Mouse (Mus musculus) B cell, adult 2 months (primary cell): ENCODE data around the gene Nr2c1.
A peak's percentile ranks its signal among the peaks of the same experiment; 100 is the strongest.

ENCODE experiments used
- DNase-seq, 2 experiments: peaks; one replicate each; pipeline ENCODE4 v3.0.0; 2022

Gene Nr2c1

DNA sequence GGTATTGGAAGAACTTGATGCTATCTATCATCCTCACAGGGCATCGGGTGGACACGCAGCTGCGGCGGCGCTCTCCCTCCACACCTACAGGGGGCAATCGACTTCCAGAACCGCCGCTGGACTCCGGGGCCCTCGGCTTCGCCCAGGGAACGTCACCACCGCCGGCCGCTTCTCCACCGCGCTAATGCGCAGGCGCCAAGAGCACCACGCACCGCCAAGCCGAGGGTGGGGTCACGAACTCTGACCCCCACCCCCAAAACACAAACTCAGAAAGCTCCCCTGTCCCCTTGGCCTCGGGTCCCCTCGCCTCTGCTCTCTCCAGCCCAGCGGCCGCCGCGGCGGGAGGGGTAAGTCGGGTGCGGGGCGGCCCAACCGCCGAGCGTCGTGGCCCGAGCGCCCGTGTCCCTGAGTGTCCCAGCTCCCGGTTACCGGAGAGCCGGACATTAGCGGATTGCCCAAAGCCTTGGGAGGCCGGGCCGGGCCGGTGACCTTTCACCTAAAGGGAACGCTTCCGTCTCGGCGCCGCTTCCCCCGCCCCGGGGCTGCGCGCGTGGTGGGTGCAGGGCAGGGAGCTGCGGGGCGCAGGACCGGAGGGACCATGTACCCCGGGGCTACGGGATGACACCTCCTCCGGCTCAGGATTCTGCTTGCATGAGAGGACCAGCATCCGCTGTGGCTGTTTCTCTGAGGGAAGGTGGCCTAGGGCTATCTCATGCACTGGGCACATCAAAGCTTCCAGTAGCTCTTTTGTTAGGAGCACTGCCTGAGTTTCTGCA is at the start of gene Nr2c1:
Gene Nr2c1, plus strand, starts transcription at position 268 of the 776 bp plus-strand sequence.
- DNase-seq, result peak; percentile 76 to 77

DNA sequence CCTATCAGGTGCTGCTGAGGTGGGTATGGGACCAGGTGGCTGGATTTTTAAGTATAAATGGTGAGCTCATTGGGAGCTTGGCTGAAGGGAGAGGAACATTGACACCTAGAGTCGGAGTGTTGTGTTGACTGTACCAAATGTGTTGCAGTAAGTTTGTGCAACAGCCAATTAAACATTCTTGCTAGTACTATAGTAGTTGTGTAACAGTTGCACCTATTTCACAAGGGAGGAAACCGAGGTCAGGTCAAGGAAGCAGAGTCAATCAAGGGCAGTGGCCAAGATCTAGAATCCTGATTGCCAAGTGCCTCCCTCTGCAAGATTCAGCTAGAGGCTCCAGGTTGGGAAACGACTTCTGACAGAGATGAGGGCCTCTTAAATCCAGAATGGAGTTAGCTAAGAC is 49.7 kb upstream of the Nr2c1 start:
- no peak for DNase-seq

DNA sequence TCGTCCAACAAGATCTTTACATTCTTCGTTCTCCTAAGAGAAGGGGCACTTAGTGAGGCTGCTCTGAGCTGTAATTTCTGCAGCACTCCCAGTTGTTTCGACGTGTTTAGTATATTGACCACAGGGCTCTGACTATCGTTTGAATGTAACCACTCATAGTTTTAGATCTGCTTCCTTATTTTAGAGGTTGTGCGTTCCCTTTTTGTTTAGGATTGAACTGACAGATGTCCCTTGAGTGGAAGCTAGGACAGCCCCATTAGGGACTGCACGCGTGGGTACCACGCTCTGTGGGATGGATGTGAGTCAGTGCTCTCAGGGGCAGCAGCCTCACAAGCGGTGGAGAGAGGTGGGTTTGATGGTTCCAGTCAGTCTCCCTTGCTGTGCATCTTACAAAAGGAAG is 42.3 kb upstream of the Nr2c1 start:
- DNase-seq, result no peak

DNA sequence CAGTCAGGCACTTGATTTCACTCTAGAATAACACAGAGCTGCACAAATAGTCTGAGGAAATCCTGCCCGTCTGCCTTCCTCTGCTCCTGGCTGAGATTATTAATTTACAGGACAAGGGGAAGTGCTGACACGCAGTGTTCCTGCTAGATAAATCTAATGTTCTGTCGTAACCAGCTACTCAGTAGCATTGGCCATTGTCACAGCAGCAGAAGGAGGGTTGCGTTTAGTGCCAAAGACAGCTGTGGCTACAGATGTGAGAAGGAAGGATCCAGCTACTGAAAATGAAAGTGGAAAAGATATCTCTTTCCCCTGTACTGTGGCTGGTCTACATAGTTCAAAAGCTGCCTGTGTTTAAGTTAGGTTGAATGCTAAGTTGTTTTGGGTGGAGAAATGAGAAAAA is 40.7 kb upstream of the Nr2c1 start:
- DNase-seq, result no peak

DNA sequence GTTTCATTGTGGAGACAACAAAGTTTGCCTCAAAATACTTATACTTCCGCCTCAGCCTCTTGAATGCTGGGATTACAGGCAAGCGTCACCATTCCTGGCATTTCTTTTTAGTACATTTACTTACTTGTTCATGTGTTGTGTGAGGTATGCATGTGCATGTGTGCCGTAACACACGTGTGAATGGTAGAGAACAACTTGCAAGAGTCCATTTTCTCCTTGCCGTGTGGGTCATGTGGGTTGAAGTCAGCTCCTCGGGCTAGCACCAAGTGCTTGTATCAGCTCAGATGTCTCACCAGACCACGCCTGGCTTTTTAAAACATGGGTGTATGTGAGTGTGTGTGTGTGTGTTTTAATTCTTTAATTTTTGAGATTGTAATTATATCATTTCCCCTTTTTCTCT is 40.2 kb upstream of the Nr2c1 start:
- no peak for DNase-seq

DNA sequence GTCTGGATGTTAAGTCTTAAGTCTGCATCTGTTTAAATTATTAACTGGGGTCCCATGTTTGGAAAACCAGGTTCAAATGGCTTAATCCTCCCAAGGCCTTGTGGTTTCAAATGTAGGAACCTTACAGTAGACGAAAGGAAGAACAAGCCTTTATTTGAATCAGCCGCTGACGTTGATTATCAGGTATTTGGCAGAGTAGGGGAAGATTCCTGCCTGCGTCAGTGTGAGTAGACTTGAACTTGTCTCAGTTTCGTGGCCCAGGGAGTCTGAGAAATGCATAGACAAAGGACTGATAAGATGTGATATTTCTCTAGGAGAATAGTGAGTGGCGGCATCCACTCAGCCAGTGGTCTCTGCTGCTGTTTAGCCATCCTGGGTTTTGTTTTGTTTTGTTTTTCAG is 39.0 kb upstream of the Nr2c1 start:
- DNase-seq, result no peak

DNA sequence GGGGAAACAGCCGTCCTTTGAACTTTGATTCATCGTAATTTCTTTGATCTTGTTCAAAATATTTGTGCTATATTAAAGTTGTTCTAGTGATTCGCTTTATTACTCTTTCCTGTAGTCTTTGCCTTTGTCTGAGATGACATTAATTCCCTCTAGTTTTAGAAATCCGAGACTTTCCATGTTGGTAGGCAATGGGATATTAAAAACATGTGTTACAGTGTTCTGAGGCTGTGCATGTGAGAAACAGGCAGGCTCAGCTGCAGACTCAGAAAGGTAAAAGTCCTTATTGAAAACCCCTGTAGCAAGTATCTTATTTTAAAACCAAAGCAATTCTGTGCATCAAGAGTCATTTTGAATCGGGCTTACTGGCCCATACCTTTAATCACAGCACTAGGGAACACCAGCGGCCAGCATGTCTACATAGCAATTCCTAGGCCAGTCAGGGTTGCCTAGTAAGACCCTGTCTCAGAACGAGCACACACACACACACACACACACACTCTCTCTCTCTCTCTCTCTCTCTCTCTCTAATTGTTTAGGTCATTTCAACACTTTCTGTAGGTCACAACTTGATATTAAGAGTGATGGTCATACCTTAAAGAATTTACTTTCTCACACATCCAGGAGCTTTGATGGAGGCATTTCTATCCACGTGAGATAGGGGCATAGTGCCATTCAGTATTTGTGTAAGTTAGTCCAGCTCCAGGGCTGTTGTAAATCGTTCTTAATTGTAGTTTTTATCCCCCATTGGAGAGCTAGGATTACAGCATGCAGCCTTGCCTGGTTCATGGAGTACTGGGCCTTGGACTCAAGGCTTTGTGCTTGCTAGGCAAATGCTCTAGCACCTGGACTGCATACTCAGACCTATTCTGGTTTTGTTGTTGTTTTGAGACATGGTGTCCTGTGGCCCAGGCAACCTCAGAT is 36.7 kb upstream of the Nr2c1 start:
- no peak for DNase-seq

DNA sequence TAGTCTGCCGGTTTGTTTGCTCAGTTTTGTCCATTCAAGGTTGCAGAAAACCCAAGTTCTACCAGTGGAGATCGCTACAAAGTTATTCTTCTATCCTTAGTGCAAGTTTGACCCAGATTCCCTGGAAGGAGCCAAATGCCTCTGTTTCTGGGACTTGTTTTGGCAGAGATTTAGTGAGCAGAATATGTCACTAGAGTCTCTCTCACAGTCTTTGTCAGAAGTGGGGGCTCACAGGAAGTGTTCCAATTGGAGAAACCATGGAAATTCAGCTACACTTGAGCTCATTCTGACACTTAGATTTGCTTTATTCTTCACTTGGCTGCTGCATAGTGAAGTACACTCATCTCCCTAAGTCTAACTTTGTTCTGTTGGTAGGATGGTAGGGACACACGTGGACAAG is 35.6 kb upstream of the Nr2c1 start:
- no peak for DNase-seq

DNA sequence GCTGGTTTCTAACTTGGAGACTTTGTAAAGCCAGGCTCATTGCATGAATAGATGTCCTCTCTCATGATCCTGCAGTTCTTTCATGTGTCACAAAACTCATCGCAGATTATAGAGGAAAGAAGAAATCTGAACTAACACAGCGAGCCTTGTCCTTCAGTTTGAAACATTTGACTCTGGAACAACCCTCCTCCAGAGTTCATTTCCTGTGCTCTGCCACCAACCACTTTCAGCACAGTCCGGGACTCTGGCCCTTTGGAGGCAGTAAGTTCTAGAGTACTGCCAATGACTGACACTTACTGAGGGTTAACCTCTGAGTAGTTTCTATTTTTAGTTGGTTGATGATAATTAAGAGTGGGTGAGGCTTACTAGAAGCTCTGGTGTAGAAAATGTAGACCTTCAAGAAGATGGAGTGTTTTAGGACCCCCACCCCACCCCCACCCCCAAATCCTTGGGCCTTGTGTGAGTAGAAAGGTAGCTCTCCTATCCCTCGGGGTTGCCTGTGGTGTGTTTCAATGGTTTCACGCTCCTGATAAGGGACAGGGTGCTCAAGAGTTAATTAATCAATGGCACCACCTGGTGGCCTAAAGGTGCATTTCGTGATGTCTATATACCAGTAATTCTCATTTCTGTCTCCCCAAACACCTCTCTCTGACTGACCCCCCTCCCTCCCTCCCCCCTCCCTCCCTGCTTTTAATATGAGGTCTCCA is 31.8 kb upstream of the Nr2c1 start:
- DNase-seq, result peak; percentile 85 to 89

DNA sequence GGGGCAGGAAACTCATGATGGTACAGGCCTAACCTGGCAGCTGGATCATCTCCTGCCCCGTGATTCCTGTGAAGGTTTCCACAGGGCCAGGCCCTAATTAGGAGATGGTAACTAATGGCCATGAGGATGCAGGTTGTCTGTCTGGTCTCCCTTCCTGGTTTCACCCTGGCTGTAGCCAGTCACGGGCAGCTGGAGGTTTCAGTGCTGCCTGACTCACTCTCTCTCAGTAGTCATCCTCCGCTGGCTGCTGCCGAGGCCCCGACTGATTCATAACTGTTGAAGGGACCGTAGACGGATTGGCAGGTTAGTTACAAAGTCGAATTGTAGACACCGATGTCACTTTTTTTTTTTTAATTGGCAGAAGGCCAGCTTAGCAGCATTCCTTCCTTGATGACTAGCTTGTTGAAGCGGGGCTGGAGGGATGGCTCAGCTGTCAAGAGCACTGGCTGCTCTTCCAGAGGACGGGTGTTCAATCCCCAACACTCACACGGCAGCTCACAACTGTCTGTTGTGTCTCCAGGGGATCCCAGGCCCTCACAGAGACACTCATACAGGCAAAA is 31.0 kb upstream of the Nr2c1 start:
- no peak for DNase-seq

DNA sequence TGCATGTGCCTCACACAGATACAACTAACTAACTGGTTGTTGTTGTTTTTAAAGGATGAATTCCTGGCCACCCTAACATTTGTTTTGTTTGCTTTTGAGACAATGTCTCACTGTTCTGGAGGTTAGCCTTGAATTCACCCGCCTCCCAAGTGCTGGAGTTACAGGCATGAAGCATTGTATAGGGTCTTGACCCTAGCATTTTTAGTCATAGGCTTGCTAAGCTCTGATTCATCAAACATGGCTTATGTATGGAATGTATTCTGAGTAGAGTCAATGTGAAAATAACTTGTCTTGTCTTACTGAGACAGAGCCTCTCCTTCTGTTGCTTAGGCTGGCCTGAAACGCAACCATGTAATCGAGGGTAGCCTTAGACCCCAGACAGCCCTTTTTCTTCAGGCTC is 29.9 kb upstream of the Nr2c1 start:
- DNase-seq, result no peak

DNA sequence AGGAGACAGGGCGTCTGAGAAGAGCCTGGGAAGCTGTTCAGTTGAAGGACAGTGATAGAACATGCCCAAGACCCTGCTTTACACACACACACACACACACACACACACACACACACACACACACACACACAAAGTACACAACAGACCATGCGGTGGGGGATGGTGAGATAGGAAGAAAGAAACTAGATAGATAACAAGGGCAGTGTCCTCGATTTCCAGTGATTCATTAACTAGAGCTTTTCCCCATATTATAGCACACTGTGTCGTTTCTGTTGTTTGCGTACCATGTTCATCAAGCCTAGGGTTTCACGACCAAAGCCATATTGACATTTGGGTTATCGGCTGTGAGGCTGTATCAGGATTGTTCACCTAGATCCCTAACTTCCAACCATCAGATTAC is 28.8 kb upstream of the Nr2c1 start:
- no peak for DNase-seq

DNA sequence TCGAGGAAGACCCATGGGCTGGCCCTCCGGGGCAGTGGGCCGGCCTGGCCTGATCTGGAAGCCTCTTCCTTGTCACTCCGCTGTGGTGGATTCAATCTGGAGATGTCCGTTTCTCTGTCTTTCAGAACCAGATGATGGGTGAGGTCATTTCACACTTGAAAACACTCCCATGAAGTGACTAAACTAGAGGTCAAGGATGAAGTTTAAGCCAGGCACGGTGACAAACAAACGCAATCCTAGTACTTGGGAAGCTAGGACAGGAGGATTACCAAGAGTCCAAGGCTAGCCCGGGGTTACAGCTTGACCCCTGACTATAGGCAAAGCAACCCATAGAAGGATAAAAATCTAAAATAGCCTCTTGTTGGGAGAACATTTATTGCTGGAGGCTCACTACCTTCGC is 27.1 kb upstream of the Nr2c1 start:
- DNase-seq, result no peak

DNA sequence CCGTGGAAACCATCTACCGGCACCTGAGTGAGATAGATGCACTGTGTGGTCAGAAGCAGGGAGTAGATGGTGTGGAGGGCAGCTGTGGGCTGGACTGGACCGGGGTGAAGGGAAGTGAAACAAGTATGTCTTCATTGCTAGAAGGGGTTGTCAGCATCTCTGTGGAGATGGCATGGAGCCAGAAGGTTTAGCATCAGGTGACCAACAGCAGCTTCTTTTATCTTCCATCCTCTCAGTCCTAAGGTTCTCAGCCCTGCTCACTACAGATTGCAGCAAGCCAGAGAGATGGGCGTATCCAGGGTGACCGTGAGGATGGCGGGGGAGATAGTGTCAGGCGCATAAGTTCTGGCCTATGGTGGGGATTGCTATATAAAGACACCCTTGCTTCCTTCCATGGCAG is 25.2 kb upstream of the Nr2c1 start:
- no peak for DNase-seq

DNA sequence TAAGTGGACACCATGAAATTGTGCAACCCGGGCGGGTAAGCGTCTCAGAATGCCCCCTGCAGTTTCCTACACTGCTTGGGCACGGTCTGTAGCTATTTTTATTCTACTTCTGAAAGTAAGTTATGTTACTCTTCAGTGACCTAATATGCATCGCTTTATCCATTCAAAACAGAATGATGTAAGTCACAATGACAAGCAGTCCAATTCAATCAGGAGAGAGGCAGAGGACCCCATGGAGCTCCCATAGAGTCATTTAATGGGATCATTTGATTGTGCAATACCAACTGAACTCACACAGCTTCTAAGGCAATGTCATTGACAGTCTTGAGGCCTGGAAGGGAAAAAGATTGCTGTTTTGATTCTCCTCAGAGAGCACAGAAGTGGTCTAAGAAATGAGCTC is 24.2 kb upstream of the Nr2c1 start:
- DNase-seq, result no peak

DNA sequence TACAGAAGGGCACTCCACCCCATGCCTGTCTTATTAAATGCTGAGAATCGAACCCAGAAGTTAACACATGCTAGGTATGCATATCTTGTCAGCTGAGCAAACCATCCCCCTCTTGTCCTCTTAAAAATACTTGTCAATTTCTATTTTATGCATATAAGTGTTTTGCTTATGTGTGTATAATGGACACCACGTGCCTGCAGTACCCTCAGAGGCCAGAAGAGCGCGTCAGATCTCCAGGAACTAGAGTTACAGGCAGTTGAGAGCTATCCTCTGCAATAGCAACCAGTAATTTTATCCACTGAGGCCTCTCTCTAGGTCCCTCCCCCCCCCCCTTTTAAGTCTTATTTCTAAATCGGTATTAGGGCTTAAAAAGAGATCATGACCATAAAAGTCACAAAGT is 23.4 kb upstream of the Nr2c1 start:
- DNase-seq, result peak; percentile 14 to 30

DNA sequence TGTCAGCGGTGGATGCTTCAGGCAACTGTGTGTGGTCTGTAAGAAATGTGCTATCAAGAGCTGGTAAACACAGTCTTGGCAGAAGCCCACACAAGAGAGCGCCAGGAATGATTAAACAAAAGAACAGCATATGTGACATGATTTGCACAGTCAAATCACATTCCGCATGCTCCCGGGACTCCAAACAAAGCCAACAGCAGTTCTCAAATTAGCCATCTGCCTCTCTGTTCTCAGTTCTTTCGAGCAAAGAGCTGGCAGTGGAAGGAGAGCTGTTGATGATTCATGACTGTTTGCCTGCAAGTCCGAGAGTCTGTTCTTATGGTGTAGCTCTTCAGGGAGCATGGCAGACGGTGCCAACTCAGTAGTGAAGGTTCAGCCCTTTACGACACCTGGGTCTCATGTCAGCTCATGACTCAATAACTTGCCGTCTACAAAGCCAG is 18.1 kb upstream of the Nr2c1 start:
- no peak for DNase-seq

DNA sequence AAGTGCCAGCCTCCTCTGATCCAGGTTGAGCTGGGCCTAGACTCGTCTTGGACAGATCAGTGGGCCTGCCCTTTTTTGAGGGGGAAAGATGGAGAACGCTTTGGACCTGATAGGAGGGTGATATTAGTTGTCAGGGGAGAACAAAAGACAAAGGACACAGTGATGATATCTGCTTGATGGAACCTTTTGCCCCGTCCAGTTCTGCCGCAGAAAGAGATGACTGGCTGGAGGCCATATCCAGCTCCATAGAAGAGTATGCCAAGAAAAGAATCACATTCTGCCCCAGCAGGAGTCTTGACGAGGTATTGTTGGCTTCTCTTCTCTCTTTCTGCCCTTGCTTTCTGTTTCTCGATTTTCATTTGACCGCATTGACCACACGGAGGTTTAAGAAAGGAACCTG is 14.7 kb upstream of the Nr2c1 start:
- no peak for DNase-seq

DNA sequence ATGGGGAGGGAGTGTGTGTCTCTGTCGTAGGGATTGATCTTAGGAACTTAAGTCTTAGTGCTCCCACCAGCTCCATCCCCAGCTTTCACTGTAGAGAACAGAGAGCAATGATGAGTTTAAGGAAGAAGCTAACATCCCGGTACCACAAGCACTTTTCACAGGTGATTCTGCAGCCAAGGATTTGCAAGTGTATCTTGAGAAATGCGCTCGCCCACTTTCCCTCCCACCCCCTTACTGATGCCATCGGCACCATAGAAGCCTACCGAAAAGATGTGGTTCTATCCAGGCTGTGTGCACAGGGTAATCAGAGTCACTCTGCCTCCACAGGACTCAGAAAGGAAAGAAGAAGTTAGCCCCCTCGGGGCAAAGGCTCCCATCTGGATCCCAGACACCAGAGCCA is 14.1 kb upstream of the Nr2c1 start:
- no peak for DNase-seq

DNA sequence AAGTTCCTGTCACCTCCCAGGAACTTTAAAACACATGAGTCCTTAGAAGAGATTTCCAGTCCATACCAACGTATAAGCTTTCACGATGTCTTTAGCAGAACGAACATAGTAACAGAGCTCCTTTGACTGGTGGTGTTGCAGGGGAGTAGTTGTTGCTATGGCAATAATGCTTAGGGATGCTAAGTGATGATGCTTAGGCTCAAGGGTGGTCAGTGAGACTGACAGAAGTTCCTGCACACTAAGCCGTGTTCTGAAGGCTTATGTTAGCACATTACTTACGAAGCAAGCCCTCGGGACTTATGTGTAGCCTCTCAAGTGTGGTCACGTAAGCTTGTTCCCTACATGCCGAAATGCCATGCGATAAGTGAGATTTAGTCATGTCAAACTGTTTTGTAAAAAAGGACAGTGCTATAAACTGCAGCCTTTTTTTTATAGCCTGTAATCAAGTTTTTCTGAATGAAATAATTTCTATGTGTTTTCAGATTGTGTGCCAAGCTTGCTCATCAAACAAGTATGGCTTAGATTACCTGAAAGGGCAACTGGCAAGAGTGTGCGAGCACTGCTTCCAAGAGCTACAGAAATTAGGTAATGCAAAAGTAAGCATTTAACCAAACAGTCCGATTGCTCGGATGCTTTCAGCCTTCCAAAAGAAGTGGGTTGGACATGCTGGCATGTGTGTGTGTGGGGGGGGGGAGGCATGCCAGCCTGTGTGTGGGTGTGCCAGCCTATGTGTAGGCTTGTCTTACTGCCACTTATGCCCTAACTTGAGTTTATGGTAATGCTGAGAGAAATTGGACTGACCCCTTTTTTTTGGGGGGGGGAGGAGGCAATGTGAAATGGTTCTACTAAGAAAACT is 13.1 kb upstream of the Nr2c1 start:
- no peak for DNase-seq

DNA sequence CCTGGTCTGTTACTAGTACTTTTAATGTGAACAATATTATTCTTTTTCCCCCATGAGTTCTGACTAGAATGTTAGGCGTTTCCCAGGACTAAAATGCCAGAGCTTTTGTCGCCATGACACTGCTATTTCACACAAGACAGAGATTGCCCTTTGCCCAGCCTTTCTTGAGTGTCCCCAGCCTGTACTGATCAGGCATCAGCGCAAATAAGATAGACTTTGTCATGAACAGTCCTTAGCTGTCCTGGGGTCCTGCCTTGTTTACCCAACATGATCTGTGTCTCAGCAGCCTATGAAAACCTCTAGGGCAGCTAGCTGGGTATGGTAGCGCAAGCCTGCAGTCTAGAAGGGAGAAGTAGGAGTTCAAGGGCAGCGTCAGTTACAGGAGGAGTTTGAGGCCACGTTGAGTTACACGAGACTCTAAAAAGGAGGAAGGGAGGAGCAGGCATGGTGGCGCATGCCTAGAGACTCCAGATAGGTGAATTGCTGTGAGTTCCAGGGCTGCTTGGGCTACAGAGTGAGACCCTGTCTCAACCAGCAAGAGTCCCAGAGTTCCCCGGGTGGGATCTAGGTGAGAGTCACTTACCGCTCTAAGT is 8.8 kb upstream of the Nr2c1 start:
- DNase-seq, result no peak
